Mouse (Mus musculus): ENCODE data around the gene Rhbdl2. TPM values are rescaled to one million over a fixed set of nuclear protein-coding genes. Genes with fewer than 3 reads are reported as not detected.

Rhbdl2 gene
- total RNA-seq, 1 experiment = 2.7 TPM

GRCm38 (mm10) chr4:123859803-123860202 lies 72.1 kb downstream of the Rhbdl2 start:
- no peaks in the 10 kb centered on the region for H3K4me1 ChIP-seq (ENCODE audit: control insufficient read depth in 2 of 2, insufficient read depth in 2 of 2, low read length in 2 of 2, poor library complexity in 1 of 2)
- in situ Hi-C loops (cut with MboI; ENCODE audit: low sequenced_read_pairs in 2 of 2, unreplicated experiment in 2 of 2) = no loop called here
- no peak for DNase-seq (ENCODE audit: low read depth, low spot score)

GRCm38 (mm10) chr4:123860621-123861020 lies 72.9 kb downstream of the Rhbdl2 start:
- Histone ChIP-seq H3K36me3 (ENCODE audit: control insufficient read depth, insufficient read depth, low read length, poor library complexity, severe bottlenecking) (no peaks in the 10 kb centered on the region), H3K27ac (ENCODE audit: insufficient read depth, low read depth, low read length, poor library complexity, severe bottlenecking) (no peak overlapping the region), H3K4me3 (ENCODE audit: insufficient read depth in 1 of 2, low read depth in 1 of 2, low read length in 2 of 2, poor library complexity in 1 of 2, severe bottlenecking in 1 of 2) (no peak overlapping the region), H3K9ac (ENCODE audit: insufficient read depth, low read depth, low read length, poor library complexity, severe bottlenecking) (no peak overlapping the region), H3K9me3 (ENCODE audit: control insufficient read depth, insufficient read depth, low read depth, low read length) (no peaks in the 10 kb centered on the region), H3K4me1 (ENCODE audit: control insufficient read depth in 2 of 2, insufficient read depth in 2 of 2, low read length in 2 of 2, poor library complexity in 1 of 2) (no peaks in the 10 kb centered on the region)
- TF ChIP-seq ZC3H11A (IDR thresholded peaks at IDR 0.05; ENCODE audit: borderline replicate concordance, low read depth, low read length) = no peak
- no peak for TF ChIP-seq MAFK (IDR thresholded peaks at IDR 0.05; ENCODE audit: insufficient read depth, low read depth, low read length)
- no peak for TF ChIP-seq CHD2 (IDR thresholded peaks at IDR 0.05; ENCODE audit: low read depth, low read length)
- TF ChIP-seq HCFC1 (IDR thresholded peaks at IDR 0.05; ENCODE audit: borderline replicate concordance, insufficient read depth, low read length) = no peak
- no peak for TF ChIP-seq ZNF384 (IDR thresholded peaks at IDR 0.05; ENCODE audit: low read depth, low read length)
- in situ Hi-C loops (cut with MboI; ENCODE audit: low sequenced_read_pairs in 2 of 2, unreplicated experiment in 2 of 2) = no loop called here
- no peak for DNase-seq (ENCODE audit: low read depth, low spot score)

More at GRCm38 (mm10) chr4:123859803-123860202, 72.1 kb downstream of the Rhbdl2 start:
- Histone ChIP-seq H3K4me3 (ENCODE audit: insufficient read depth in 1 of 2, low read depth in 1 of 2, low read length in 2 of 2, poor library complexity in 1 of 2, severe bottlenecking in 1 of 2) (no peak overlapping the region), H3K27ac (ENCODE audit: insufficient read depth, low read depth, low read length, poor library complexity, severe bottlenecking) (no peak overlapping the region), H3K9me3 (ENCODE audit: control insufficient read depth, insufficient read depth, low read depth, low read length) (no peaks in the 10 kb centered on the region), H3K36me3 (ENCODE audit: control insufficient read depth, insufficient read depth, low read length, poor library complexity, severe bottlenecking) (no peaks in the 10 kb centered on the region), H3K9ac (ENCODE audit: insufficient read depth, low read depth, low read length, poor library complexity, severe bottlenecking) (no peak overlapping the region)
- TF ChIP-seq ZNF384 (IDR thresholded peaks at IDR 0.05; ENCODE audit: low read depth, low read length) (no peak), HCFC1 (IDR thresholded peaks at IDR 0.05; ENCODE audit: borderline replicate concordance, insufficient read depth, low read length) (no peak), MAFK (IDR thresholded peaks at IDR 0.05; ENCODE audit: insufficient read depth, low read depth, low read length) (no peak), CHD2 (IDR thresholded peaks at IDR 0.05; ENCODE audit: low read depth, low read length) (no peak), ZC3H11A (IDR thresholded peaks at IDR 0.05; ENCODE audit: borderline replicate concordance, low read depth, low read length) (no peak)

Other genes starting within 250 kb of the Rhbdl2 start
- gene Macf1, start 103.5 kb upstream of the Rhbdl2 start, total RNA-seq (2012; rRNA removed) = 277 and 354 TPM in 2 replicates
- gene Ndufs5, start 69.7 kb upstream of the Rhbdl2 start, total RNA-seq (2012; rRNA removed) = 72.8 and 92.9 TPM in 2 replicates
- gene Akirin1, start 37.5 kb upstream of the Rhbdl2 start, total RNA-seq (2012; rRNA removed) = 30.8 and 32.1 TPM in 2 replicates
- not detected in 2 replicates for gene 4933427I04Rik, start 71.8 kb downstream of the Rhbdl2 start, total RNA-seq (2012; rRNA removed)
- gene Mycbp, start 117.0 kb downstream of the Rhbdl2 start, total RNA-seq (2012; rRNA removed) = 40.9 and 49.5 TPM in 2 replicates
- 17.0 and 24.0 TPM in 2 replicates for gene Rragc, start 129.6 kb downstream of the Rhbdl2 start, total RNA-seq (2012; rRNA removed)
- gene 4930535I16Rik, start 130.1 kb downstream of the Rhbdl2 start, total RNA-seq (2012; rRNA removed) = 1.8 and 2.4 TPM in 2 replicates